Mouse (Mus musculus): Measurements from ENCODE around the gene Mypn.
A peak's percentile ranks its signal among the peaks of the same experiment; 100 is the strongest.

GRCm38 (mm10) chr10:63243493-63244054 is 39.8 kb upstream of the Mypn start, which contains the start of gene Herc4:
- TF ChIP-seq CTCF (IDR thresholded peaks at IDR 0.05; ENCODE audit: insufficient read depth, low read length) = no peak
- TF ChIP-seq POLR2A (IDR thresholded peaks at IDR 0.05; ENCODE audit: borderline replicate concordance, extremely low read depth, low read depth, low read length) = peak; percentile 83

Data from lung, adult 2 months (tissue).